Mouse (Mus musculus) cerebellum, adult (tissue): ENCODE data around the gene Phf21a.
A peak's percentile ranks its signal among the peaks of the same experiment; 100 is the strongest.

Experiments used
- ATAC-seq: cut with Nextera tagmentation; 2 replicates; pipeline ENCODE4 v1.9.2; 2017; ENCODE audit warnings: mild to moderate bottlenecking, moderate library complexity, mixed read lengths; ENCODE audit not compliant: insufficient number of reproducible peaks, low FRiP score, low TSS enrichment

Gene Phf21a

GRCm38 (mm10) chr2:92174265-92174664 is 81.3 kb downstream of the Phf21a start:
- ATAC-seq, result no peak; the same call in 1 of the 2 replicates

GRCm38 (mm10) chr2:92175002-92175401 is 82.1 kb downstream of the Phf21a start:
- no peak for ATAC-seq

GRCm38 (mm10) chr2:92176292-92176691 is 83.4 kb downstream of the Phf21a start:
- no peak for ATAC-seq

GRCm38 (mm10) chr2:92182146-92182756 is 89.3 kb downstream of the Phf21a start:
- no peak for ATAC-seq

- peak; percentile 65; the same call in 1 of the 2 replicates for ATAC-seq
Observed at GRCm38 (mm10) chr2:92182981-92183501, 90.1 kb downstream of the Phf21a start.

- peak; percentile 85 for ATAC-seq
Observed at GRCm38 (mm10) chr2:92183613-92184076, 90.7 kb downstream of the Phf21a start.

- peak; percentile 45; the same call in 1 of the 2 replicates for ATAC-seq
Observed at GRCm38 (mm10) chr2:92184077-92184921, 91.4 kb downstream of the Phf21a start.

- ATAC-seq, result peak; percentile 16; the same call in 1 of the 2 replicates
Observed at GRCm38 (mm10) chr2:92185062-92185765, 92.3 kb downstream of the Phf21a start.

- no peak for ATAC-seq
Observed at GRCm38 (mm10) chr2:92185766-92186450, 93.0 kb downstream of the Phf21a start.

GRCm38 (mm10) chr2:92187061-92187460 is 94.1 kb downstream of the Phf21a start:
- no peak for ATAC-seq

- ATAC-seq, result no peak
Observed at GRCm38 (mm10) chr2:92188744-92189143, 95.8 kb downstream of the Phf21a start.

GRCm38 (mm10) chr2:92190960-92191359 is 98.0 kb downstream of the Phf21a start:
- ATAC-seq, result no peak

- no peak for ATAC-seq
Observed at GRCm38 (mm10) chr2:92191826-92192581, 99.1 kb downstream of the Phf21a start.

GRCm38 (mm10) chr2:92198126-92198525 is 105.2 kb downstream of the Phf21a start:
- no peak; the same call in 1 of the 2 replicates for ATAC-seq

- ATAC-seq, result no peak
Observed at GRCm38 (mm10) chr2:92198747-92199146, 105.8 kb downstream of the Phf21a start.

GRCm38 (mm10) chr2:92199562-92200286 is 106.8 kb downstream of the Phf21a start:
- no peak for ATAC-seq

- ATAC-seq, result no peak
Observed at GRCm38 (mm10) chr2:92202319-92203040, 109.6 kb downstream of the Phf21a start.

GRCm38 (mm10) chr2:92205010-92205639 is 112.2 kb downstream of the Phf21a start:
- ATAC-seq, result no peak
